Mouse (Mus musculus) bone marrow macrophage, adult 2 months (primary cell): Measurements from ENCODE around the gene Rbp7.

ENCODE experiments used
- CTCF ChIP-seq: IDR thresholded peaks from 2 replicates; pipeline ENCODE4 v1.5.1; 2012; ENCODE audit warnings: low read depth, mild to moderate bottlenecking, low read length, moderate library complexity
- POLR2A ChIP-seq: IDR thresholded peaks from 2 replicates; pipeline ENCODE4 v1.6.1; 2012; ENCODE audit warnings: mild to moderate bottlenecking, low read depth, low read length, borderline replicate concordance

DNA sequence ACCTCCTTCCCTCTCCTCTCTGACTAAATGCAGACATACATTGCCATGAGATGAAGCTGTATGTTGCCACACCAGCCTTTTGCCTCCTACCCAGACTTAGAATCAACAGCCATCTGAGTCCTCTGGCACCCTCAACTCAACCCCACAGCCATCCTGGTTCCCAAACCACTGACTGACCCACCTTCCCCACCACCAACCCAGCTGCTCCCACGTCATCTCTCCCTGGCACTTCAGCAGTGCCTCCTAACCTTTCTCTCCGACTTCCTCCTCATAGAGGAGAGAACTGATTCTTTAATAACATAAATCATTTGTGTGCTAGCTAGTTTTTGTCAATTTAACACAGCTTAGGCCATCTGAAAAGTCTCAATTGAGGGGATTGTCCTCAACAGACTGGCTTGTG, 37.8 kb downstream of the Rbp7 start:
- TF ChIP-seq CTCF, result no peak
- no peak for TF ChIP-seq POLR2A
